Mouse (Mus musculus): Measurements from ENCODE around the gene Mroh8. TPM values are rescaled to one million over a fixed set of nuclear protein-coding genes. Genes with fewer than 3 reads are reported as not detected.
"Not testable (repeated sequence)": the region's sequence is repeated elsewhere in the genome, so short reads cannot be mapped to it uniquely, and the experiment has no call there.

Gene Mroh8
- polyA plus RNA-seq, 1 experiment from 2014 or later = 0.21 TPM

DNA sequence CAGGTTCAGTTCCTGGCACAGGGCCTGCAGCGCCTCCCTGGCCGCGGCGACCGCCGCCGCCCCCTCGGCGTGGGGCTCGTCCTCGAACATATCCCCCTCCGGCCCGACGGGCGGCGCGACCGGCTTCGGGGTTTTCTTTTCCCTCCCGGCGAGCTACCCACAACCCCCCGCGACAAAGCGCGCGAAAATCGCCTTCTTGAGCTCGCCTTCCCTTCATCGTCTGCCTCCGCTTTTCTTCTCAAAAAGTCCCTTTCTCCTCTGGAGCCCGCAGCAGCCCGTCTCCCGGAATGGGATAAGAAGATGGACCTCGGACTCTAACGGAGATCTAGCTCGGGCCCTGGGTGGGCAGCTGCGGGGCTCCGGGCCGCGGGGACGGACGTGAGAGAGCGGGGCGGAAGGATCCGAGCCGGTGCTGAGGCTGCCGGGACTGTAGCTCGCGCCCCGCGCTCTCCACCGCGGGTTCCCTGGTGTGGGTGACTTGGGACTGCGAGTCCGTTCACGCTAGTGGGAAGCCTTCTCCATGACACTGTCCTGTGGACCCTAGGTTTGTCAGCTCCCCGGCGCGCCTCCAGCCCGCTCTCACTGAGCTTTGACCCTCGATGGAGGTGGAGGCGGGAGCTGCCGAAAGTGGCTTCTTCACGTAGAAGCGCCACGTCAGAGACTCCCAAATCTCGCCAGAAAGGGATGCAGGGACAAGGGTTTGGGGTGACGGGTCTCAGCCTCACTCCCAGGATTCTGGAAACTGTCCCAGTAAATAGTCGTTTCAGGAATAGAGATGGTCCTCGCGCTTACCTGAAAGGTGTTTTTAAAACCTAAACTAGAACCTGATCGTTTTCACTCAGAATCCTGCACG lies 74.8 kb downstream of the Mroh8 start, which contains the start of gene Rbl1:
Rbl1 (minus strand) TSS at position 169 of the 853 bp plus-strand sequence.
- ATAC-seq = peak; percentile 90
- TF ChIP-seq CTCF (IDR thresholded peaks at IDR 0.05; ENCODE audit: low read depth) = peak; percentile 57
- Histone ChIP-seq H3K4me1 (replicated peaks; ENCODE audit: control insufficient read depth, insufficient read depth, low read length) (no peaks in the 10 kb centered on the region), H3K9ac (ENCODE audit: low read depth, low read length) (peak within 1 kb of the TSS; percentile 80), H3K9me3 (ENCODE audit: control insufficient read depth) (no peaks in the 10 kb centered on the region), H3K4me2 (replicated peaks; ENCODE audit: low read depth) (peak within 1 kb of the TSS; percentile 91), H3K27me3 (replicated peaks; ENCODE audit: control insufficient read depth, insufficient read depth, low read length) (no peaks in the 10 kb centered on the region), H3K36me3 (ENCODE audit: control insufficient read depth, insufficient read depth) (no peaks in the 10 kb centered on the region), H3K4me3 (ENCODE audit: low read depth, low read length) (peak within 1 kb of the TSS; percentile 74), H3K27ac (ENCODE audit: low read depth, low read length) (peak within 1 kb of the TSS; percentile 85)
- under 1% methylated on average over 73 of the region's 73 CpGs for WGBS

DNA sequence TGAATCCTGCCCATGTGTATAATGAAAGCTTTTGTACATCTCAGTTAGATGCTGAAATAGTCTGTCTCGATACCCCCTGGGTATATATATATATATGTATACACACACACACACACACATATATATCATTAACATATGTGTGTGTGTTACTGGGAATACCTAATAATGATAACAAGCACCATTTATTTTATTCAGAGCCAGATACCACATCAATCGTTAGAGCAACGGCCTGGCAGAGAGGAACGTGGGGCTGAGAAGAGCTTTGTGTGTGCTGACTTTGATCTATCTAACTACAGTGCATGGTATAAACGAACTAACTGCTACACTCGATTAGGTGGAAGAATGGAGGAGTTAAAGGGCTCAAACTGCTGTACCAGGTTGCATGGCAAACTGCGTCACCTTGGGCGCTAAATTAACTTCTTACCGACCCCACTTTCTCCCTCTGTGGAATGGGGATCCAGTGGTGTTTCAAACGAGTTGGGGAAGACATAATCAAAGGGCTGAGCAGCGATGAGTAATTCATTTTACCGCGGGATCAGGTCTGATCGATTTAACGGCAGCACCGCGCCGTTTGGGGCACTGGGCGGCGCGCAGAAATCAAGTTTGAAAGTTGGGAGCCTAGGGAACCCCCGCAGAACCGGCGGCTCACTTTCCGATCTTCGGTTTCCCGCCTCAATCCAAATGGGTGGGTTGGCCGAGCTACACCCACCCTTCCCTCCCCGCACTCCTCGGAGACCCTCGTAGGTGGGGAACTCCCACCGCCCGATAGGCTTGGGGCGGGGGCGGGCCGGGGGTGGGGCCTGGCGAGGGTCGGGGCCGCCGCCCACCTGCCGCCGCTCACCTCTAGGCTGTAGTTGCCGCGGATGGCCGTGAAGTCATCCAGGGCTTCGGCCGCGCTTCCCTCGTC lies 75.6 kb downstream of the Mroh8 start:
- WGBS = 1% methylated on average over 49 of the region's 49 CpGs
- TF ChIP-seq CTCF (IDR thresholded peaks at IDR 0.05; ENCODE audit: low read depth) = peak; percentile 60
- Histone ChIP-seq H3K27ac (ENCODE audit: low read depth, low read length) (peak overlapping the region; percentile 85), H3K36me3 (ENCODE audit: control insufficient read depth, insufficient read depth) (peaks cover 5% of the 10 kb centered on the region; the same call in 1 of the 2 replicates), H3K9ac (ENCODE audit: low read depth, low read length) (peak overlapping the region; percentile 80), H3K4me3 (ENCODE audit: low read depth, low read length) (peak overlapping the region; percentile 74), H3K4me2 (replicated peaks; ENCODE audit: low read depth) (peak overlapping the region; percentile 91), H3K27me3 (replicated peaks; ENCODE audit: control insufficient read depth, insufficient read depth, low read length) (no peaks in the 10 kb centered on the region), H3K4me1 (replicated peaks; ENCODE audit: control insufficient read depth, insufficient read depth, low read length) (no peaks in the 10 kb centered on the region), H3K9me3 (ENCODE audit: control insufficient read depth) (no peaks in the 10 kb centered on the region)
- peak; percentile 71 for ATAC-seq

DNA sequence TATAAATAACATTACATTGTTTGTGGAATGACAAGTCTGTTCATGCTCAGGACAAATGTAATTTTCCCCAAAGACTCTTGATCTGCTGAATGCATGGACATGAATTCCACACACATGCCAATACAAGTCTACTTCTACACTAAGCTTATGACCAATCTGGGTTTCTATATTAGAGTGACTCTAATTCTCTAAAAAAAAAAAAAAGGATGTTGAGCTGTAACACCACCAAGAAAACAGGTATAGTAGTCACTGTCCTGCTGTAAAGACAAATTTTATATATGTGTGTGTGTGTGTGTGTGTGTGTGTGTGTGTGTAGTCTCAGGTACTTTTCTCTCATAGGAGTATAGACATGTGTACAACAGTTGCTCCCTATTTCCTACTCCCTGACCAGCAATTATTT lies 76.3 kb downstream of the Mroh8 start:
- no peak overlapping the region for H3K4me3 ChIP-seq (ENCODE audit: low read depth, low read length)

GRCm38 (mm10) chr2:157202361-157202760 lies 77.0 kb downstream of the Mroh8 start:
- no peak for TF ChIP-seq CTCF (IDR thresholded peaks at IDR 0.05; ENCODE audit: low read depth)
- Histone ChIP-seq H3K9me3 (ENCODE audit: control insufficient read depth) (no peaks in the 10 kb centered on the region), H3K4me1 (replicated peaks; ENCODE audit: control insufficient read depth, insufficient read depth, low read length) (no peaks in the 10 kb centered on the region), H3K27me3 (replicated peaks; ENCODE audit: control insufficient read depth, insufficient read depth, low read length) (no peaks in the 10 kb centered on the region), H3K4me3 (ENCODE audit: low read depth, low read length) (no peak overlapping the region), H3K36me3 (ENCODE audit: control insufficient read depth, insufficient read depth) (peaks cover 10% of the 10 kb centered on the region; the same call in 1 of the 2 replicates), H3K27ac (ENCODE audit: low read depth, low read length) (no peak overlapping the region), H3K4me2 (replicated peaks; ENCODE audit: low read depth) (no peak overlapping the region), H3K9ac (ENCODE audit: low read depth, low read length) (no peak overlapping the region)
- no peak for ATAC-seq
- WGBS = 77% methylated on average over 6 of the region's 6 CpGs

More for the DNA sequence above, 76.3 kb downstream of the Mroh8 start:
- ATAC-seq = no peak
- H3K9ac ChIP-seq (ENCODE audit: low read depth, low read length) = no peak overlapping the region
- no peaks in the 10 kb centered on the region for H3K9me3 ChIP-seq (ENCODE audit: control insufficient read depth)
- no peaks in the 10 kb centered on the region for H3K27me3 ChIP-seq (replicated peaks; ENCODE audit: control insufficient read depth, insufficient read depth, low read length)
- no peak overlapping the region for H3K27ac ChIP-seq (ENCODE audit: low read depth, low read length)
- H3K4me1 ChIP-seq (replicated peaks; ENCODE audit: control insufficient read depth, insufficient read depth, low read length) = no peaks in the 10 kb centered on the region
- H3K4me2 ChIP-seq (replicated peaks; ENCODE audit: low read depth) = peak overlapping the region; percentile 91; the same call in 1 of the 2 replicates
- no peak for TF ChIP-seq CTCF (IDR thresholded peaks at IDR 0.05; ENCODE audit: low read depth)
- H3K36me3 ChIP-seq (ENCODE audit: control insufficient read depth, insufficient read depth) = peaks cover 5% of the 10 kb centered on the region; the same call in 1 of the 2 replicates

- Histone ChIP-seq H3K4me3 (ENCODE audit: low read depth, low read length) (no peak overlapping the region), H3K4me2 (replicated peaks; ENCODE audit: low read depth) (no peak overlapping the region), H3K4me1 (replicated peaks; ENCODE audit: control insufficient read depth, insufficient read depth, low read length) (no peaks in the 10 kb centered on the region), H3K27me3 (replicated peaks; ENCODE audit: control insufficient read depth, insufficient read depth, low read length) (no peaks in the 10 kb centered on the region), H3K9me3 (ENCODE audit: control insufficient read depth) (no peaks in the 10 kb centered on the region), H3K27ac (ENCODE audit: low read depth, low read length) (no peak overlapping the region; the same call in 1 of the 2 replicates), H3K36me3 (ENCODE audit: control insufficient read depth, insufficient read depth) (peaks cover 14% of the 10 kb centered on the region; the same call in 1 of the 2 replicates), H3K9ac (ENCODE audit: low read depth, low read length) (no peak overlapping the region)
- TF ChIP-seq CTCF (IDR thresholded peaks at IDR 0.05; ENCODE audit: low read depth) = no peak
- ATAC-seq = no peak
- 81% methylated on average over 6 of the region's 6 CpGs for WGBS
These were observed 78.1 kb downstream of the Mroh8 start for GRCm38 (mm10) chr2:157201081-157201830.

DNA sequence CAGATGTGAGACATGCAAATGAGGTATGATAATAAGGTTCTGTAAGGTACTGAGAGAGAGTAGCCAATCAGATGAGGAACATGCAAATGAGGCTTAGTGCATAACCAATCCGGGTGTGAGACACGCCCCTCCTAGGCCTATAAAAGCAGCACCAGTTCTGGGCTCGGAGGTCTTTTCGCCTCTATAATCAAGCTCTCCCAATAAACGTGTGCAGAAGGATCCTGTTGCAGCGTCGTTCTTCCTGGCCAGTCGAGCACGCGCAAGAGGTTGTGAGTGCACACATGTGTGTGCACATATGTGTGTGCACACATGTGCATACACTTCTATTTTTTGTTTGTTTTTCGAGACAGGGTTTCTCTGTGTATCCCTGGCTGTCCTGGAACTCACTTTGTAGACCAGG lies 80.9 kb downstream of the Mroh8 start:
- peaks cover 37% of the 10 kb centered on the region for H3K36me3 ChIP-seq (ENCODE audit: control insufficient read depth, insufficient read depth)
- ATAC-seq; H3K4me2 ChIP-seq (replicated peaks; ENCODE audit: low read depth); H3K4me3 ChIP-seq (ENCODE audit: low read depth, low read length); H3K4me1 ChIP-seq (replicated peaks; ENCODE audit: control insufficient read depth, insufficient read depth, low read length); H3K27ac ChIP-seq (ENCODE audit: low read depth, low read length); H3K27me3 ChIP-seq (replicated peaks; ENCODE audit: control insufficient read depth, insufficient read depth, low read length); H3K9me3 ChIP-seq (ENCODE audit: control insufficient read depth); H3K9ac ChIP-seq (ENCODE audit: low read depth, low read length): not testable (repeated sequence)
- 95% methylated on average over 11 of the region's 11 CpGs for WGBS

Data from intestine, postnatal 0 days (tissue).